Mouse (Mus musculus) E14TG2a.4 (cell line): ENCODE measurements around the gene B4gat1.

Source experiments
- CTCF ChIP-seq: conservative IDR thresholded peaks from 2 replicates; pipeline ENCODE4 v1.5.1; 2014; ENCODE audit warnings: low read length
- NANOG ChIP-seq: IDR thresholded peaks from 2 replicates; pipeline ENCODE4 v1.6.1; 2014; ENCODE audit warnings: borderline replicate concordance, low read length, mixed read lengths

DNA sequence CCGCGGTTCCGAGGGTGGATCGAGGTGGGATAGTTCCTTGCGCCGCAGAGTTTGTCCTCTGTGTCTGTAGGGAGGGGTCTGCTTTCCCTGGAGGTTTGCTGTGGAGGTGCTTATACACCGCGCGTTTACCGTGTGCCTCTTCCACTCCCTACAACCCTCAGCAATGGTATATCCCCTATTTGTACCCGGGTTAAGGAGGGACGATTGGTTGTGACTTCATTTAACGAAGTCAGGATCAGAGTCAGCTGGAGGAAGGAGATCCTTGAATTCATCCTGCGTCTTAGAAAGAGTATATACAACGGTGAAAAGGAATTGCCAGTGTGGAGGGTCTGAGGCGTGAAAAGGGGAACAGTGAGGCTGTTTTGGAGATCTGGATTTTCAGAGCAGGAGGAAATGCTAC is 3.0 kb downstream of the B4gat1 start:
- TF ChIP-seq CTCF (no peak), NANOG (no peak)
